Mouse (Mus musculus): Measurements from ENCODE around the gene Polh. TPM values are rescaled to one million over a fixed set of nuclear protein-coding genes. Genes with fewer than 3 reads are reported as not detected.
A peak's percentile ranks its signal among the peaks of the same experiment; 100 is the strongest.

Polh gene
- total RNA-seq, 2 experiments from 2014 or later, result 10.6 to 10.9 TPM

- peak; percentile 54 for DNase-seq
Measured at GRCm38 (mm10) chr17:46132058-46132718, 70.3 kb downstream of the Polh start.

- DNase-seq, result peak; percentile 82
Measured at GRCm38 (mm10) chr17:46129741-46130498, 72.5 kb downstream of the Polh start.

GRCm38 (mm10) chr17:46127814-46128493 lies 74.5 kb downstream of the Polh start:
- DNase-seq, result no peak

GRCm38 (mm10) chr17:46126608-46127007 lies 75.8 kb downstream of the Polh start:
- no peak for DNase-seq

GRCm38 (mm10) chr17:46123953-46124700 lies 78.3 kb downstream of the Polh start:
- peak; percentile 65 for DNase-seq

GRCm38 (mm10) chr17:46123285-46123684 lies 79.2 kb downstream of the Polh start:
- DNase-seq, result no peak

GRCm38 (mm10) chr17:46122791-46123190 lies 79.7 kb downstream of the Polh start:
- DNase-seq, result no peak

Small RNA genes lying within 50 kb of the gene (microRNA-seq; reads per million reads assigned to microRNA genes)
- gene Mir693 (ENCODE audit: borderline replicate concordance in 2 of 2), result 0 to 0.74 reads per million in 2 experiments

Other genes with a start within 250 kb of the Polh start
- 100 to 1,000 TPM; 135 to 170 TPM for gene Vegfa, start 170.3 kb downstream of the Polh start, total RNA-seq (2021)
- 10 to 100 TPM; 74.1 to 79.3 TPM for gene Mrps18a, start 91.7 kb downstream of the Polh start, total RNA-seq (2021)
- under 1 TPM; 0.29 to 0.38 TPM for gene Rsph9, start 58.4 kb downstream of the Polh start, total RNA-seq (2021)
- 10 to 100 TPM; 16.5 to 18.3 TPM for gene Mad2l1bp, start 49.1 kb downstream of the Polh start, total RNA-seq (2021)
- gene Gtpbp2, start 41.6 kb downstream of the Polh start, total RNA-seq (2021), result 10 to 100 TPM; 46.5 to 50.8 TPM
- gene Xpo5, start 137 bp upstream of the Polh start, total RNA-seq (2021), result 1 to 10 TPM; 9.0 to 9.4 TPM
- 10 to 100 TPM; 16.4 to 16.5 TPM for gene Polr1c, start 45.4 kb upstream of the Polh start, total RNA-seq (2021)
- gene Yipf3, start 45.4 kb upstream of the Polh start, total RNA-seq (2021), result 10 to 100 TPM; 49.4 to 54.7 TPM
- under 1 TPM; 0.33 to 0.35 TPM for gene Lrrc73, start 50.9 kb upstream of the Polh start, total RNA-seq (2021)
- gene Tjap1, start 80.4 kb upstream of the Polh start, total RNA-seq (2021), result 10 to 100 TPM; 31.7 to 39.1 TPM
- under 1 TPM in 1 of 2 experiments, not detected in 1; 0.21 TPM for gene Dlk2, start 94.8 kb upstream of the Polh start, total RNA-seq (2021)
- 1 to 10 TPM; 2.7 to 2.8 TPM for gene Abcc10, start 125.7 kb upstream of the Polh start, total RNA-seq (2021)
- 10 to 100 TPM; 11.4 to 12.6 TPM for gene Zfp318, start 181.1 kb upstream of the Polh start, total RNA-seq (2021)
- gene Crip3, start 226.3 kb upstream of the Polh start, total RNA-seq (2021), result under 1 TPM in 1 of 2 experiments, not detected in 1; 0.78 TPM
- gene Slc22a7, start 235.8 kb upstream of the Polh start, total RNA-seq (2021), result not detected

Measured in gastrocnemius, postnatal 25 days (tissue).